Mouse (Mus musculus) ovary, adult 10 weeks (tissue): ENCODE results near the gene Gm8914. TPM values are rescaled to one million over a fixed set of nuclear protein-coding genes. Genes with fewer than 3 reads are reported as not detected.

Source experiments
- polyA plus RNA-seq: library from polyadenylated mRNA; stranded (reverse); fragments of 350-450 nt; fragmentation: Illumina TruSeq; extraction: RNeasy Lipid Tissue Mini Kit (QIAGEN cat#74804); gene quantifications from one replicate; pipeline ENCODE4 v1.2.3, GENCODE M21; 2014

The Gm8914 gene
- not detected for polyA plus RNA-seq

DNA sequence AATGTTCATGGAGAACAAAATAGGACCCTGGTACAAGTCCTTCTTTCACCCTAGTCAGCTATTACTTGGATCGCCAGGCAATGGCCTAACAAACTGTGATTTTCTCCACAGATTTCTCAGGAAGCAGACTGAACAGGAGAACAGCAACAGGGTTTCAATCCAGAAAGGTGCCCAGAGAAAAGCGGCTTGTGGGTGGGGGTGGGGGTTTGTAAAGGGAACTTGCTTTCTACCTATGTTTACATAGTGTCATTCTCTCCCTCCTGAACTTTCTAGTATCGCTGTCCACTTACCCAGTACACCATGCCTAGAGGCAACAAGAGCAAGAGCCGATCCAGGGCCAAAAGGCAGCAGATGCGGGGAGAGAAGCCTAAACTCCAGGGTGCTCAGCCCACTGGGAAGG is at the start of gene Gm8914:
Gene Gm8914 (plus strand): TSS at position 301 of the 400 bp plus-strand sequence.

Other genes starting within 250 kb of the Gm8914 start
- not detected for gene Mageb2, start 148.4 kb upstream of the Gm8914 start, polyA plus RNA-seq
- gene Gm5072, start 87.6 kb upstream of the Gm8914 start, polyA plus RNA-seq, result not detected
- gene 1700084M14Rik, start 95.8 kb downstream of the Gm8914 start, polyA plus RNA-seq, result not detected
- gene Gm14781, start 152.1 kb downstream of the Gm8914 start, polyA plus RNA-seq, result not detected